Mouse (Mus musculus) G1E (cell line): ENCODE results near the gene Desi1. TPM values are rescaled to one million over a fixed set of nuclear protein-coding genes. Genes with fewer than 3 reads are reported as not detected.

Experiments
- ATAC-seq: 2 replicates; pipeline ENCODE4 v1.8.0; 2016; ENCODE audit warnings: mild to moderate bottlenecking; ENCODE audit not compliant: insufficient number of reproducible peaks, poor library complexity, low FRiP score, severe bottlenecking; ENCODE audit errors: extremely low read depth
- DNase-seq: peaks from one replicate; pipeline ENCODE4 v3.0.0; 2012; ENCODE audit warnings: low spot score
- H3K27me3 ChIP-seq: 2 replicates; pipeline ENCODE4 v1.6.1; 2012; ENCODE audit warnings: mild to moderate bottlenecking, low read length, inconsistent platforms; ENCODE audit not compliant: insufficient read depth
- H3K36me3 ChIP-seq: replicated peaks from 2 replicates; pipeline ENCODE3; 2012; ENCODE audit warnings: mild to moderate bottlenecking, inconsistent platforms
- H3K4me1 ChIP-seq: 2 replicates; pipeline ENCODE4 v1.6.1; 2012; ENCODE audit warnings: low read depth, low read length, inconsistent platforms, mixed read lengths; ENCODE audit not compliant: insufficient read depth
- H3K4me3 ChIP-seq: 2 replicates; pipeline ENCODE4 v1.5.1; 2012; ENCODE audit warnings: low read depth, mild to moderate bottlenecking, inconsistent platforms, low read length, moderate library complexity, mixed read lengths
- H3K9me3 ChIP-seq: replicated peaks from 2 replicates; pipeline ENCODE4 v1.6.1; 2012; ENCODE audit warnings: inconsistent platforms
- CTCF ChIP-seq: IDR thresholded peaks from 2 replicates; pipeline ENCODE4 v1.5.1; 2012; ENCODE audit warnings: low read depth, low read length, inconsistent platforms, mixed read lengths
- GATA1 ChIP-seq: IDR thresholded peaks from 2 replicates; pipeline ENCODE4 v1.6.1; 2012; ENCODE audit warnings: borderline replicate concordance, low read length, inconsistent platforms, mixed read lengths
- GATA2 ChIP-seq: IDR thresholded peaks from 2 replicates; pipeline ENCODE4 v1.6.1; 2012; ENCODE audit warnings: low read depth, low read length, inconsistent platforms, borderline replicate concordance
- POLR2AphosphoS5 ChIP-seq: IDR thresholded peaks from 2 replicates; pipeline ENCODE4 v1.6.1; 2012; ENCODE audit warnings: low read depth, low read length, inconsistent platforms; ENCODE audit not compliant: insufficient replicate concordance
- TAL1 ChIP-seq: conservative IDR thresholded peaks from 2 replicates; pipeline ENCODE4 v1.6.1; 2012; ENCODE audit warnings: low read depth, low read length, inconsistent platforms, mixed read lengths
- polyA plus RNA-seq: library from polyadenylated mRNA; stranded (reverse); fragments of >175 nt; gene quantifications from 2 replicates; pipeline ENCODE4 v1.2.3, GENCODE M21; 2012
- total RNA-seq, 2 experiments: library from RNA; stranded (forward) in 1 of 2; stranded (reverse) in 1 of 2; fragments of 200-1000 nt in 1 of 2; fragments of >200 nt in 1 of 2; fragmentation: Nextera tagmentation in 1 of 2; gene quantifications; 2 replicates each; pipeline ENCODE4 v1.2.3; 2014 to 2017

Gene Desi1
- total and polyA plus RNA-seq, 3 experiments = 6.1 to 60.0 (median 38.2) TPM

DNA sequence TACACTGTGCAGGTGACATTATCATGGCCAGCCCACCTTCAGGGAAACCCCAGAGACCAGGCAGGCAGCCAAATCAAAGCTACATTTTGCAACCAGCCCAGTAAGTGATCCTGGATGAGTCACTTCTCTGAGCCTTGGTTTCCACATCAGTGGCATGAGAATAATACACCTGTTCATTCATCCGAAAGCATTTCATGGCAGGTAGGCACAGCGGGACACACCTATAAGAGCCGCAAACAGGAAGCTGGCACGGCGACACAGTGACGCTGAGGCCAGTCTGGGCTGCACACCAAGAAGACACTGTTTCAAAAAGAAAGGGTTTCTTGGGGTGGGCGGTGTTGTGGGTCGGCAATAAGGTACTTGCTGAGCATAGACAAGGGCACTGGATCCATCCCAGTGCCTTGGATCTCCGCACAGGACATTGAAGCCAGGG, 79.5 kb downstream of the Desi1 start:
- Histone ChIP-seq H3K4me1 (peaks cover 20% of the 10 kb centered on the region), H3K9me3 (no peaks in the 10 kb centered on the region), H3K36me3 (peaks cover 99% of the 10 kb centered on the region), H3K27me3 (no peaks in the 10 kb centered on the region), H3K4me3 (no peak overlapping the region)
- TF ChIP-seq POLR2AphosphoS5 (no peak), GATA1 (no peak), CTCF (no peak), GATA2 (no peak)
- no peak for ATAC-seq
- no peak for DNase-seq

DNA sequence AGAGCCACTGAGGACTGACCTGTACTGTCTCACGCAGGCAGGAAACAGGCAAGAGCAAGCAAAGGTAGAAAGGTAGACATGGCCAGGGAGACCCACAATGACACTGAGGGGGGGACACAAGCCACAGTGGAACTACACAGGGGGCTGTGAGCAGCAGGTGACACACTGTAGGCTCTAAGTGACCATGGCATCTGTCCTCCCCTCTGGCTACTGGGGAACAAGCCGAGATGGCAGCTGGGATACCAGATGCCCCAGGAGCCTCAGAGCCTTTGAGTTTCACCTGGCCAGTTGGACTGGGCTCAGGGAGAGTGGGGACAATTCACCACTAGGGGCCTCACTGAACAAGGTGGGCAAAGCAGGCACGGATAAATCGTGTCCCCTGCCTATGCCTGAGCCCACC, 81.4 kb downstream of the Desi1 start:
- peaks cover 14% of the 10 kb centered on the region; the same call in 1 of the 2 replicates for H3K4me1 ChIP-seq
- TF ChIP-seq CTCF = no peak
- TF ChIP-seq GATA2 = no peak
- TF ChIP-seq GATA1 = no peak
- TF ChIP-seq TAL1 = no peak
- TF ChIP-seq POLR2AphosphoS5 = no peak
- no peaks in the 10 kb centered on the region; the same call in 1 of the 2 replicates for H3K27me3 ChIP-seq
- ATAC-seq (no peak), DNase-seq (no peak)
- peaks cover 83% of the 10 kb centered on the region for H3K36me3 ChIP-seq
- no peaks in the 10 kb centered on the region for H3K9me3 ChIP-seq
- H3K4me3 ChIP-seq = no peak overlapping the region

DNA sequence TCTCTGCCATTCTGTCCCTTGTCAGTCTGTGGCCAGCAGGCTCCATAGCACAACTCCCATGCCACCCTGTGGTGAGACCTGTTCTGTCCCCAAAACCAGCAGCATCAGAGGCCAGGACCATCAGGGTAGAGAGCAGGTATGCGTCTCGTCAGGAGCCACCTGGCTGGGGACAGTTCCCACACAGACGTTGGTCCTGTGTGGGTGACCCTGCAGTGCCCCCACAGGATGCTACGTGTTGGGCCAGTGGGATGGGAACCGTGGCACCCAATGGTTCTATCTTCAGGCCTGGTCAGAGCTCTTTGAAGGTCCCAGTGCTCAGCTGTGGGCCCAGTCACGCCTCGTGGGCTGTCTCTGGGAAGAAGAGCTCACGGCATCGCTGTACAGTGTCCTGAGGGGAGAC, 82.5 kb downstream of the Desi1 start:
- Histone ChIP-seq H3K4me3 (no peak overlapping the region), H3K4me1 (0 out of 2 replicates have a peak, but pooled peaks cover 9% of the 10 kb centered on the region), H3K36me3 (peaks cover 72% of the 10 kb centered on the region), H3K27me3 (peaks cover 6% of the 10 kb centered on the region), H3K9me3 (no peaks in the 10 kb centered on the region)
- no peak for DNase-seq
- no peak for TF ChIP-seq TAL1
- no peak for TF ChIP-seq GATA2
- no peak for TF ChIP-seq GATA1
- no peak for TF ChIP-seq POLR2AphosphoS5
- TF ChIP-seq CTCF = no peak
- no peak for ATAC-seq

- no peak for ATAC-seq
- H3K4me3 ChIP-seq = no peak overlapping the region
- H3K27me3 ChIP-seq = peaks cover 9% of the 10 kb centered on the region
- no peaks in the 10 kb centered on the region for H3K9me3 ChIP-seq
- TF ChIP-seq CTCF (no peak), TAL1 (no peak), GATA2 (no peak)
- DNase-seq = no peak
- H3K4me1 ChIP-seq = 0 out of 2 replicates have a peak, but pooled peaks cover 9% of the 10 kb centered on the region
- H3K36me3 ChIP-seq = peaks cover 67% of the 10 kb centered on the region
Observed at GRCm38 (mm10) chr15:81950716-81951115, 82.9 kb downstream of the Desi1 start.

GRCm38 (mm10) chr15:81949476-81950131, 84.1 kb downstream of the Desi1 start:
- Histone ChIP-seq H3K4me3 (no peak overlapping the region), H3K27me3 (peaks cover 18% of the 10 kb centered on the region), H3K9me3 (no peaks in the 10 kb centered on the region), H3K36me3 (peaks cover 56% of the 10 kb centered on the region), H3K4me1 (0 out of 2 replicates have a peak, but pooled peaks cover 9% of the 10 kb centered on the region)
- no peak for TF ChIP-seq CTCF
- no peak for TF ChIP-seq GATA1
- TF ChIP-seq GATA2 = no peak
- TF ChIP-seq POLR2AphosphoS5 = no peak
- no peak for TF ChIP-seq TAL1
- ATAC-seq (no peak), DNase-seq (no peak)

GRCm38 (mm10) chr15:81949076-81949475, 84.6 kb downstream of the Desi1 start:
- Histone ChIP-seq H3K9me3 (no peaks in the 10 kb centered on the region), H3K27me3 (peaks cover 18% of the 10 kb centered on the region), H3K4me1 (0 out of 2 replicates have a peak, but pooled peaks cover 9% of the 10 kb centered on the region), H3K4me3 (no peak overlapping the region), H3K36me3 (peaks cover 51% of the 10 kb centered on the region)
- DNase-seq (no peak), ATAC-seq (no peak)
- no peak for TF ChIP-seq GATA1
- TF ChIP-seq CTCF = no peak
- no peak for TF ChIP-seq TAL1
- no peak for TF ChIP-seq GATA2
- no peak; the same call in 1 of the 2 replicates for TF ChIP-seq POLR2AphosphoS5
